Mouse (Mus musculus): ENCODE data around the gene Akap7. TPM values are rescaled to one million over a fixed set of nuclear protein-coding genes. Genes with fewer than 3 reads are reported as not detected.
A peak's percentile ranks its signal among the peaks of the same experiment; 100 is the strongest.

Akap7 gene
- polyA plus RNA-seq, 1 experiment from 2014 or later, result 18.5 TPM

DNA sequence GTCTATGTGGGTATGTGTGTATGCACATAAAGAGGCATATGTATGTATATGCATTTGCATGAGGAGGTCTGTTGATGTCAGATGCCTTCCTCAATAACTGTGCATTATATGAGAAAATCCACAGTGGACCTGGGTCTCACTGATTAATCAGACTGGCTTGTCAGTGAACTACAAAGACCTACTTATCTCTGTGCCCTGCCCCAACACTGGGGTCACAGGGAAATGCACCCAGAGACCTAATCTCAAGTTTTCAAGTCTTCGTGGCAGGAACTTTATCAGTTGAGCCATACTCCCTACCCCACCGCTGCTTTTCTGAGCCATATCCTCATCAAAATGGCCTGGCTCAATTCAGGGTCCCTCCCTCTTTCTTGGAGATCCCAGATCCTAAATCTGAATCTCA lies 146.0 kb downstream of the Akap7 start:
- 74% methylated on average over 2 of the region's 2 CpGs for WGBS
- Histone ChIP-seq H3K4me3 (no peak overlapping the region), H3K36me3 (no peaks in the 10 kb centered on the region), H3K9me3 (replicated peaks) (no peaks in the 10 kb centered on the region), H3K4me1 (peaks cover 5% of the 10 kb centered on the region; the same call in 1 of the 2 replicates), H3K27me3 (ENCODE audit: low read depth, poor library complexity, severe bottlenecking) (no peaks in the 10 kb centered on the region), H3K27ac (no peak overlapping the region)
- DNase-seq (ENCODE audit: low spot score), result no peak

DNA sequence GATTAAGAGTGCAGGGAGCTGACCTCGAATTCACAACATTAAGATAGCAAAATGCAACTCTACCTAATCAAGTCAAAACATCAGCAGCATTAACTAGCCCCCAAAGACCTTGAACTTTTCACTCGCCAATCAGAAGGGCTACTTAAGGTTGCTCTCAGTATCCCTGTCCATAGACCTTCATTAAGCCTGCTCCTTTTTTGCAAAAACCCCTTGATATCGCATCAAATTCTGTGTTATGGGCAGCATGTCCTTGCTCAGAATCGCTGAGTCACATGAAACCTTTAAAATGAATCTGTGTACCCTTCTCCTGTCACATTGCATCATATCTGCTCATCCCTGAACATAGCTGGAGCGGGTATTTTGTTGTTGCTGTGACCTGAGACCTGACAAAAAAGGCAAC lies 149.0 kb downstream of the Akap7 start:
- H3K9me3 ChIP-seq (replicated peaks), result no peaks in the 10 kb centered on the region
- 89% methylated on average over 5 of the region's 5 CpGs for WGBS
- no peaks in the 10 kb centered on the region for H3K36me3 ChIP-seq
- no peak overlapping the region for H3K27ac ChIP-seq
- H3K4me3 ChIP-seq, result no peak overlapping the region
- H3K27me3 ChIP-seq (ENCODE audit: low read depth, poor library complexity, severe bottlenecking), result no peaks in the 10 kb centered on the region
- peaks cover 5% of the 10 kb centered on the region for H3K4me1 ChIP-seq
- no peak for DNase-seq (ENCODE audit: low spot score)

DNA sequence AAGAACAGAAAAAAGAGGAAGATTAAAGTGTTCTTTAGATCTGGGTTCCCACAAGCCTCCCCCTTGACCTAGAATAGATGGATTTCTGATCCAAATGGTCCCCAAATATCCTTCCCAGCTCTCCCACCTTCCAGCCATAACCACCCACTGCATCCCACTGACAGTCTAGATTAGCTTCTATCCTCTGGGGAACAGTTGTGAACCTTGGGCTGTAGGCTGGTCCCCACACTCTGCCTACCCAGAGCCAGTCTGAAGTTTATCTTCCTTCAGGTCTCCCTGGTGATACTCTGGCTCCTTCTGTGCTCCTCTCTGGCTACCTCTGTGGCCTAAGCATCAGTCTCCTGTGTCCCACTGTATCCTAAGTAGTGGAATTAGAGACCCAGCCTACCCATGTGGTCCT lies 150.3 kb downstream of the Akap7 start:
- DNase-seq (ENCODE audit: low spot score), result peak; percentile 9
- peaks cover 7% of the 10 kb centered on the region for H3K4me1 ChIP-seq
- H3K36me3 ChIP-seq, result no peaks in the 10 kb centered on the region
- no peaks in the 10 kb centered on the region for H3K9me3 ChIP-seq (replicated peaks)
- no peaks in the 10 kb centered on the region for H3K27me3 ChIP-seq (ENCODE audit: low read depth, poor library complexity, severe bottlenecking)
- H3K27ac ChIP-seq, result no peak overlapping the region
- H3K4me3 ChIP-seq, result no peak overlapping the region

DNA sequence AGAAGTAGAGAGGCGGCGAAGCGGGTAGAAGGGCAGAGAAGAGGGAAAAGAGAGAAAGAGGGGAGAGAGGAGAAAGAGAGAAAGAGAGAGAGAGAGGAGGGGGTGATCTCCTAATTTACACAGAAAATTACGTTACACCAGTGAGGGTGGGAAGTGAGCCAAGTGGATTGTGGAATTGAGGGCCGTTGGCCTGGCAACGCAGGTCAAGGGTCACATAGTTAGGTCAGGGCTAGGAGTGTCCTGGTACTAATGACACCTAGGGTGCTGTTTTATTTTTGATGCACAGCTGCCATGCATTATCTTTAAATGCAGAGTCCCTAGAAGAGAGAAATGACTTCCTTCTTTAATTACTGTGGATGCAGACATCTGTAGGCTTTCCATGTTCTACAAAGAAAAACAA lies 153.4 kb downstream of the Akap7 start:
- H3K27ac ChIP-seq, result no peak overlapping the region
- peaks cover 7% of the 10 kb centered on the region for H3K4me1 ChIP-seq
- 66% methylated on average over 6 of the region's 6 CpGs for WGBS
- no peak overlapping the region for H3K4me3 ChIP-seq
- no peaks in the 10 kb centered on the region for H3K9me3 ChIP-seq (replicated peaks)
- H3K36me3 ChIP-seq, result no peaks in the 10 kb centered on the region
- no peaks in the 10 kb centered on the region for H3K27me3 ChIP-seq (ENCODE audit: low read depth, poor library complexity, severe bottlenecking)
- peak; percentile 29 for DNase-seq (ENCODE audit: low spot score)

DNA sequence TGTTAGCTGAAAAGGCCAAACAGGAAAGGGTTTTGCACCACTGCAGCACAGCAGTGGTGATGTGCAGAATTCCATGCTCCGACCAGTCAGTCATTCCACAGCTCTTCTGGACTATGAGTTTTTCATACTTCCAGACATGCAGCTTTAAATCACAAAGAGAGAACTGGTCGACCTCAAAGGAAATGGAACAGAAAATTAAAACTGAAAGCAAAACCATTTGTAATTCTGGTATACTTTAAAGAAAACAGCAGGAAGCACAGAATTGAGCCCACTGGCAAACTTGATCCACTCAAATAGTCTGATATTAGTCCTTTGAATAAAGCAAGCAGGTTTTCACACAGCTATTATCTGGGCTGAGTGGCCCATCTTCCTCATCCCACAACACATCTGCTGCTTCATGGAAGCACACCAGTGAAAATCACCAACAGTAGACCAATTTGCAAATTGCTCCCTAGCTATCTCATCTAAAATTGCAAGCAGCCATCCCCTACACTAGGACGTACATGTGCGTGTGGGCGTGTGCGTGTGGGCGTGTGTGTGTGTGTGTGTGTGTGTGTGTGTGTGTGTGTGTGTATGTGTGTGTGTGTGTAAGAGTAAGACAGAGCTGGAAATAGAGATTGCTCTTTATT lies 156.4 kb downstream of the Akap7 start:
- Histone ChIP-seq H3K9me3 (replicated peaks) (no peaks in the 10 kb centered on the region), H3K4me3 (no peak overlapping the region), H3K27ac (no peak overlapping the region), H3K36me3 (no peaks in the 10 kb centered on the region), H3K27me3 (ENCODE audit: low read depth, poor library complexity, severe bottlenecking) (no peaks in the 10 kb centered on the region), H3K4me1 (peaks cover 7% of the 10 kb centered on the region)
- 97% methylated on average over 7 of the region's 7 CpGs for whole genome bisulfite sequencing
- peak; percentile 14 for DNase-seq (ENCODE audit: low spot score)

DNA sequence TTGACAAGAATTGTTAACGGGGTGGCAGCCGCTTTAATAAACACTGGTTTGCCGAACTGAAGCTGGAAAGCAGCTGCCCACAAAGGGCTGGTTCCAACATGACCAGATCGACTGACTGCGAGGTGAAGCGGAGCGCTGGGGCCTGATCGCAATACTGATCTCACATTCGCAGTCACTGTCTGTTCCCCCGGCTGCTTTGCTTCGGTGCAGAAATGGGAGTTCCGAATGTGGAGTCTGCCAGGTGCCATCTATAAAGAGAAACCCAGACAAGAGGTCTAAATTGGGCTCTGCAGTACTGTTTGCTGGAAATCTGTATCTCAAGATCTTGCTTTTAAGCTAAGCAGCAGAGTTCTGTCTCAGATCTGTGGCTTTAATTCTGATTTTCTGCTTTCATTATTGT lies 161.8 kb downstream of the Akap7 start:
- Histone ChIP-seq H3K4me1 (no peaks in the 10 kb centered on the region; the same call in 1 of the 2 replicates), H3K27ac (no peak overlapping the region), H3K9me3 (replicated peaks) (no peaks in the 10 kb centered on the region), H3K27me3 (ENCODE audit: low read depth, poor library complexity, severe bottlenecking) (no peaks in the 10 kb centered on the region), H3K4me3 (no peak overlapping the region), H3K36me3 (no peaks in the 10 kb centered on the region)
- 82% methylated on average over 12 of the region's 12 CpGs for WGBS
- DNase-seq (ENCODE audit: low spot score), result no peak

DNA sequence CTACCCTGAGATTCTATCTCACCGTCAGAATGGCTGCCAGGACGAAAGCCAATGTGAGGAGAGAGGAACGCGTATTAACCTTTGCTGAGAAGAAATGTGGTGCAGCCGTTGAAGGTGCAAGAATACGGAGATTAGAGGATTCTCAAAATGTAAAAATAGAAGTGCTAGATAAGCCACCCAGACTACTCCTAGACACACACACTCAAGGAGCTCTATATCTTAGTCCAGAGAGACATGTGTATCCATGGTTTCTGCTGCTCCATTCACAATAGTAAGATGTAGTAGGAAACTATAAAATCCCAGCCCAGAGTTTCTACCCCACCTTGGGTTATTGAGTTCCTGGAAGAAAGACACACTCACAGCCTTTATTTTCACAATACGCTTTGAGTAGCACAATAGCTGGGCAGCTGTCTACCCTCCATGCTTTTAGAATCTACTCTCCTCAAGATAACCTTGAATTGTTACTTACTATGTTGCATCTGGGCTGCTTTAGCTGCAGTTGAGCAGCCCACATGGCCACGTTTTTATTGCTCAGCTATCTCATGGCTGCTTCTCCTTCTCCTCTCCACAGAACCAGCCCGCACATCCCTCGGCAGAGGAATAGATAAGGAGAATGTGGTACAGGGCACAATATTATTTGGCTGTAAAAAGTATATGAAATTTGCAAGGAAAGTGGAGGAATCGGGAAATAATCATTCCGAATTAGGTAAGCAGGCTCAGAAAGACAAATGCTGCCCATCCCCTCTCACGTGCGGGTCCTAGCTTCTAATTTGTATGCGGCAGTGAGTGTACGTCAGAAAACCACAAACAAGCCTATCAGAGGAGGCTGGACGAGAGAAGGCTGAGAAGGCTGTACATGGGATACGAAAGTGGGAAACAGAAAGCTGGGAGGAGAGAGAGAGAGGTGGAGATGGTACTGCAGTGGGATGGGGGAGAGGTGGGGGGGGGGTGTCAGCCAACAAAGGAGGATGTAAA lies 162.6 kb downstream of the Akap7 start:
- Histone ChIP-seq H3K9me3 (replicated peaks) (no peaks in the 10 kb centered on the region), H3K27ac (no peak overlapping the region), H3K27me3 (ENCODE audit: low read depth, poor library complexity, severe bottlenecking) (no peaks in the 10 kb centered on the region), H3K4me1 (peaks cover 6% of the 10 kb centered on the region), H3K4me3 (no peak overlapping the region), H3K36me3 (no peaks in the 10 kb centered on the region)
- 80% methylated on average over 18 of the region's 18 CpGs for WGBS
- DNase-seq (ENCODE audit: low spot score), result no peak

DNA sequence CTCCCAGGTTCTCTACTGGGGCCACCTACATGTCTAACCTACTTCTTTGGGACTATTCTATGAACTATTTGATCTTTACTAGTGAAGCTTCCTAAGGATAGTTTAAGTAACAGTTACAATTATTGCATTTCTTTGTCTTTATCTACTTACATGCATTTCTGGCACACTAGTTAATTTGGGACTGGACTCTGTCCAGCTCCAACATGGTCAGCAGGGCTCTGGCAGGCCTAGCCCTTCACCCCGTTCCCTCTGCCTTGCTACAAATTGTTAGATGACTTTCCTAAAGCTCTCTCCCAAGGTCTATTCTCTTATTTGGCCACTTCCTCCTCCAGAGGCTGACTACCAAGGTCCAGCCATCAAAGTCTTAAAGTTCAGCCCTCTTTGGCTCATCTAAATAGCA lies 165.9 kb downstream of the Akap7 start:
- Histone ChIP-seq H3K27ac (no peak overlapping the region), H3K9me3 (replicated peaks) (no peaks in the 10 kb centered on the region), H3K27me3 (ENCODE audit: low read depth, poor library complexity, severe bottlenecking) (no peaks in the 10 kb centered on the region), H3K4me1 (peaks cover 6% of the 10 kb centered on the region), H3K36me3 (no peaks in the 10 kb centered on the region), H3K4me3 (no peak overlapping the region)
- 90% methylated on average over 1 of the region's 1 CpGs for WGBS
- DNase-seq (ENCODE audit: low spot score), result peak; percentile 2

DNA sequence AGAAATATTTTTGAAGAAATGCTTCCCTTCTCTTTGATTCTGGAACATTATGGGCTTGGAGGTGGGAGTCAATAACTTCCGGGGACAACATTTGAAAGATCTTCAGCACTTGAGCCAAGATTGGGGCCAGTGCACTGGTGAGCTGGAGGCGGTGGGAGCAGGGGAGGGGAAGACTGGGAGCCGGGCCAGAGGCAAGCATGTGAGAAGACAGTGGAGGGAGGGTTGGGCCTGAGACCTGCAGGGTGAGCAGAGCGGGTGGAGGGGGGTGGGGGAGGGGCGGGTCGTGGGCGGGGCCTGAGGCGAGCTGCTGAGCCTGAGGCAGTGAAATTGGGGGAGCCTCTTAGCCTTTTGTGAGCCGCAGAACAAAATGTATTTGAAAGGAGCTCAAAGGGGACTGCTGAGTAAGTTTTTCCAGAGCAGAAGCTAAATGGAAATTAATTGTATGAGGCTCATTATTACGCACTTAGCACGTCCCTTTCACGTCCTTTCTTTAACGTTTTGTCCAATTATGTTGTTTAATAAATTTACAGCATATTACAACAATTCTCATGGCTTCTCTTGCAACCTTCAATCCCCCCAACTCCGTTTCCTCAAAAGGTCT lies 167.4 kb downstream of the Akap7 start:
- Histone ChIP-seq H3K4me1 (peaks cover 6% of the 10 kb centered on the region), H3K4me3 (no peak overlapping the region), H3K27me3 (ENCODE audit: low read depth, poor library complexity, severe bottlenecking) (no peaks in the 10 kb centered on the region), H3K36me3 (no peaks in the 10 kb centered on the region), H3K27ac (no peak overlapping the region), H3K9me3 (replicated peaks) (no peaks in the 10 kb centered on the region)
- WGBS, result 30% methylated on average over 14 of the region's 14 CpGs
- peak; percentile 32 for DNase-seq (ENCODE audit: low spot score)

DNA sequence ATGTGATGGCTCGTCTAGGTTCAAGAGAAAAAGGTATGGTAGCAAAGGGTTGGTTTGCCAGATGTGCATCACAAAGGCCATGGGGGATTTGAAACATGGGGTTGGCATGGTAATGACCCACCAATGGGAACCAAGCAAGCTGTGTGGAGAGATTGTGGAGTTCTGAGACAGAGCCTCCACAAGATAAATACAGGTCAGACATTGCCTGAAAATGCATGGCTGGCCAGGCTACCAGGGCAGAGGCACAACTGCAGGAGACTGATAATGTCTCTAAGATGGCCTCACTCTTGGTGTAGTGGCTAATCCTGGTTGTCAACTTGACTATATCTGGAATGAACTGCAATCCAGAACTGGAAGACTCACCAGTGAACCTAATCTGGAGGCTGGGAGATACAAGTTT lies 174.1 kb downstream of the Akap7 start:
- Histone ChIP-seq H3K27me3 (ENCODE audit: low read depth, poor library complexity, severe bottlenecking) (no peaks in the 10 kb centered on the region), H3K36me3 (no peaks in the 10 kb centered on the region), H3K4me1 (no peaks in the 10 kb centered on the region), H3K9me3 (replicated peaks) (no peaks in the 10 kb centered on the region), H3K27ac (no peak overlapping the region), H3K4me3 (no peak overlapping the region)
- no peak for DNase-seq (ENCODE audit: low spot score)
- 88% methylated on average over 1 of the region's 1 CpGs for WGBS

DNA sequence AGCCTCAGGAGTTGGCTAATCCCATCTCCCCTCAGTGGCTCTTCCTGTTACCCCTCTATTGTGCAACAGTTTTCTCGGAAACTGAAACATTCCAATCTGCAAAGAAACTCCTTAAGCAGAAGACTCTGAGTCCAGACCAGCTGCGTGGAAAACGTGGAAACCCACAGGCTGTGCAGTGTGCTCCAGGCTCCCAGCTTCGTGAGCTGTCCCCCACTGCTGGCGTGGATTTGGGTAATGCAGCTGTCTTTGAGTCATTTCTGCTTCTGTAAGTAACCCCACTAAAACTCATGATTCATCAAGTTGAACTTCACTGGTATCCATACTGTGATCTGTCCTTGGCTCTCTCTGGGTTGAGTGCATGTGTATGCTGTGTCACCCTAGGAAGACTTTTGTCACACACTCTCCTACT lies 179.2 kb downstream of the Akap7 start:
- Histone ChIP-seq H3K36me3 (no peaks in the 10 kb centered on the region), H3K4me3 (no peak overlapping the region), H3K9me3 (replicated peaks) (no peaks in the 10 kb centered on the region), H3K4me1 (no peaks in the 10 kb centered on the region), H3K27me3 (ENCODE audit: low read depth, poor library complexity, severe bottlenecking) (no peaks in the 10 kb centered on the region), H3K27ac (no peak overlapping the region)
- DNase-seq (ENCODE audit: low spot score), result peak; percentile 19
- 87% methylated on average over 5 of the region's 5 CpGs for WGBS

DNA sequence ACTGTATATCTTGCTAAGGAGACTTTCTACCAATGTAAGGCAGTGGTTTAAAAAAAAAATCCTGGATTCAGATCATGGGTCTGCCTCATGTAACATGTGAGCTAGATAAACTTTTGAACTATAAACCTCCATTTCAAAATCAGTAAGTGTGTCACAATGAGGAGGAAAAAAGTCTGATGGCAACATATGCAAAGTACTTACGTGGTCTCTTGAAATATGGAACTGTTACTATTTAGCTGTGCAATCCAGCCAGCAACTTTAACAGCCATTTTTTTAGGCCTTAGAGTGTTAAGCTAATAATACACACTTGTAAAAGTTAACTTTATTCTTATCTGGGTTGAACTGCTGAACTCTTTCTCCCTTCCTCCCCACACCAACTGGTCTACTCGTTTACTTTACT lies 181.6 kb downstream of the Akap7 start:
- H3K36me3 ChIP-seq, result no peaks in the 10 kb centered on the region
- no peak for DNase-seq (ENCODE audit: low spot score)
- H3K4me3 ChIP-seq, result no peak overlapping the region
- no peaks in the 10 kb centered on the region for H3K27me3 ChIP-seq (ENCODE audit: low read depth, poor library complexity, severe bottlenecking)
- no peaks in the 10 kb centered on the region for H3K9me3 ChIP-seq (replicated peaks)
- H3K4me1 ChIP-seq, result no peaks in the 10 kb centered on the region
- H3K27ac ChIP-seq, result no peak overlapping the region
- WGBS, result 88% methylated on average over 2 of the region's 2 CpGs

All from limb, embryonic 10.5 days (tissue).